Mouse (Mus musculus) sigmoid colon, adult 10 weeks (tissue): Measurements from ENCODE around the gene Gsta2. TPM values are rescaled to one million over a fixed set of nuclear protein-coding genes. Genes with fewer than 3 reads are reported as not detected.

ENCODE experiments used
- polyA plus RNA-seq: library from polyadenylated mRNA; stranded (reverse); fragments of 350-450 nt; fragmentation: Illumina TruSeq; extraction: RNeasy Lipid Tissue Mini Kit (QIAGEN cat#74804); gene quantifications from one replicate; pipeline ENCODE4 v1.2.3, GENCODE M21; 2014; ENCODE audit warnings: low read depth, low replicate concordance

Gsta2 gene
- polyA plus RNA-seq: not detected

GRCm38 (mm10) chr9:78355611-78356010 is at the start of gene Gsta2:
Gsta2 (minus strand) TSS chr9:78355788.

GRCm38 (mm10) chr9:78395630-78396351 is 40.2 kb upstream of the Gsta2 start, which contains the start of gene Ddx43:
Ddx43 (plus strand) TSS chr9:78395777.

GRCm38 (mm10) chr9:78378113-78378785 is 22.7 kb upstream of the Gsta2 start, which contains the start of gene Ooep:
Ooep (minus strand) TSS chr9:78378725.

GRCm38 (mm10) chr9:78367959-78368358 is 12.4 kb upstream of the Gsta2 start, which contains the start of gene Dppa5a:
Dppa5a (minus strand) TSS chr9:78368177.

GRCm38 (mm10) chr9:78327289-78327688 is 28.3 kb downstream of the Gsta2 start, which contains the start of gene Omt2b:
Omt2b (plus strand) TSS chr9:78327589.

GRCm38 (mm10) chr9:78314696-78315095 is 40.9 kb downstream of the Gsta2 start, which contains the start of gene Omt2a:
Omt2a (minus strand) TSS chr9:78314796.

GRCm38 (mm10) chr9:78289723-78290122 is 65.9 kb downstream of the Gsta2 start, which contains the start of gene Gm10639:
Gm10639 (plus strand) TSS chr9:78289923.

Other genes starting within 250 kb of the Gsta2 start
- 45.2 TPM for gene Fbxo9, start 246.7 kb downstream of the Gsta2 start, polyA plus RNA-seq
- 98.6 TPM for gene Ick, start 246.6 kb downstream of the Gsta2 start, polyA plus RNA-seq
- gene Gsta4, start 173.0 kb downstream of the Gsta2 start, polyA plus RNA-seq: 10.4 TPM
- gene Gsta1, start 125.1 kb downstream of the Gsta2 start, polyA plus RNA-seq: 24.7 TPM
- gene Gm3776, start 98.7 kb downstream of the Gsta2 start, polyA plus RNA-seq: not detected
- gene Gm10639, start 65.9 kb downstream of the Gsta2 start, polyA plus RNA-seq: not detected
- not detected for gene Omt2a, start 41.0 kb downstream of the Gsta2 start, polyA plus RNA-seq
- not detected for gene Omt2b, start 28.2 kb downstream of the Gsta2 start, polyA plus RNA-seq
- gene Dppa5a, start 12.4 kb upstream of the Gsta2 start, polyA plus RNA-seq: not detected
- 0.91 TPM for gene Ooep, start 22.9 kb upstream of the Gsta2 start, polyA plus RNA-seq
- gene Ddx43, start 40.0 kb upstream of the Gsta2 start, polyA plus RNA-seq: 1.6 TPM
- gene Cgas, start 87.4 kb upstream of the Gsta2 start, polyA plus RNA-seq: 4.9 TPM
- 14.6 TPM for gene Mto1, start 92.4 kb upstream of the Gsta2 start, polyA plus RNA-seq
- gene Gm17324, start 93.0 kb upstream of the Gsta2 start, polyA plus RNA-seq: not detected
- 4,495 TPM for gene Eef1a1, start 133.4 kb upstream of the Gsta2 start, polyA plus RNA-seq
- gene Slc17a5, start 232.3 kb upstream of the Gsta2 start, polyA plus RNA-seq: 44.1 TPM